Mouse (Mus musculus) embryo, embryonic 9.5 days (tissue): ENCODE measurements around the gene Med14.

ENCODE experiments used
- DNase-seq: peaks from one replicate; pipeline ENCODE4 v3.0.0-alpha.2; 2017; ENCODE audit errors: extremely low spot score

Med14 gene

GRCm38 (mm10) chrX:12673054-12673775 is 88.7 kb downstream of the Med14 start, which contains the start of gene 1810030O07Rik:
Gene 1810030O07Rik (minus strand): TSS chrX:12673668.
- DNase-seq: peak; percentile 71

- no peak for DNase-seq
Measured at GRCm38 (mm10) chrX:12653879-12654278, 108.0 kb downstream of the Med14 start.

DNA sequence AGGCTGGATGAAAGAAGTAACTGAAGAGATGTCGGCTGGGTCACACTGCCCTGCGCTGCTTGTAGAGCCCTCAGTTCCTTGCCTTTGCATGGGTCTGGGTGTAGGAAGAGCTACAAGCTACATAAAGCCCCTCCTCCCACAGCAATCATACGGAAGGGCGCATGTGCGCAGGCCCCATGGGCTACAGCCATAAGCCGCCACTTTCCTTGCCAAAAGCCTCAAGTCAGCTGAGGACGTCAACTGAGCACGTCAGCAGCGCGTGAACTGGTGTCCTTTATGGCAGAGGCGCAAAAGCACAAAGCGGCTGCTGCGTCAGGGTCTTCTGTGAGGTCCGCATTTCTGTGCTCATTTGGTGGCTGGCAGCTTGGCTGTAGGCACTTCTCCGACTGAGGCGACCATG is 110.0 kb downstream of the Med14 start:
- DNase-seq: no peak

- no peak for DNase-seq
Measured at GRCm38 (mm10) chrX:12645531-12646304, 116.2 kb downstream of the Med14 start.

DNA sequence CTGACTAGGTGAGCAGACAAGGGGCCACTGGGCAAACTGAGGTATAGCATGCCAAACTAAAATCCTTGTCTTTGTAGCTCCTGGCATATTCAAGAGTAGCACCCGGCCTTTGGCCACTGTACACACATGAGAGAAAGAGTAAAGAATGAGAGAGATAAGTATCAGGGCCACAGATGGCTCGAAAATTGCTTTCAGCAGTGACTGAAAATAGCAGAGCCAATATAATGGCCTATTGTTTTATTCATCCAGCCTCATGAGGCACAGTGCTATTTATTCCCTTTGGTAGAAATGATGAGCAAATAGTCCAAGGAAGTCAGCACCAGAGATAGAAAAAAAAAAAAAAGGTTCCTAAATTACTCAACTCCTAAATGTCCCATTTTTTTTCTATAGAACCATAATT is 116.9 kb downstream of the Med14 start:
- DNase-seq: no peak
